Mouse (Mus musculus) midbrain, embryonic 13.5 days (tissue): ENCODE data around the gene Bmper. TPM values are rescaled to one million over a fixed set of nuclear protein-coding genes. Genes with fewer than 3 reads are reported as not detected.

Source experiments
- ATAC-seq: fragments of 200-750 bp; cut with Nextera tagmentation; 2 replicates; pipeline ENCODE4 v1.8.0; 2017; ENCODE audit warnings: mild to moderate bottlenecking, moderate TSS enrichment, moderate library complexity
- H3K27ac ChIP-seq: fragments of 300-500 bp; sonication (generic); 2 replicates; pipeline ENCODE4 v1.5.1; 2015; ENCODE audit warnings: inconsistent platforms, mild to moderate bottlenecking, moderate library complexity
- H3K27me3 ChIP-seq: fragments of 300-500 bp; sonication (generic); 2 replicates; pipeline ENCODE4 v1.6.1; 2015; ENCODE audit warnings: mild to moderate bottlenecking, inconsistent platforms
- H3K36me3 ChIP-seq: fragments of 300-500 bp; sonication (generic); 2 replicates; pipeline ENCODE4 v1.6.1; 2015; ENCODE audit warnings: mild to moderate bottlenecking, inconsistent platforms
- H3K4me1 ChIP-seq: fragments of 300-500 bp; sonication (generic); replicated peaks from 2 replicates; pipeline ENCODE4 v1.6.1; 2015; ENCODE audit warnings: inconsistent platforms
- H3K4me2 ChIP-seq: fragments of 300-500 bp; sonication (generic); replicated peaks from 2 replicates; pipeline ENCODE4 v1.6.1; 2015; ENCODE audit warnings: moderate library complexity, mild to moderate bottlenecking, inconsistent platforms
- H3K4me3 ChIP-seq: fragments of 300-500 bp; sonication (generic); replicated peaks from 2 replicates; pipeline ENCODE4 v1.5.1; 2015; ENCODE audit warnings: mild to moderate bottlenecking, inconsistent platforms
- H3K9ac ChIP-seq: fragments of 300-500 bp; sonication (generic); replicated peaks from 2 replicates; pipeline ENCODE4 v1.6.1; 2015; ENCODE audit warnings: mild to moderate bottlenecking, inconsistent platforms
- H3K9me3 ChIP-seq: fragments of 300-500 bp; sonication (generic); 2 replicates; pipeline ENCODE4 v1.6.1; 2016; ENCODE audit warnings: mild to moderate bottlenecking, inconsistent platforms
- WGBS: fragments of 180-500 bp; shearing (Covaris S2); methylation state at CpG from one replicate; pipeline ENCODE4 v1.1.7; 2015; 5-methylcytosine and 5-hydroxymethylcytosine counted together
- polyA plus RNA-seq: library from polyadenylated mRNA; unstranded; fragments of >200 nt; fragmentation: Nextera tagmentation; extraction: Ambion mirVana; gene quantifications from 2 replicates; pipeline ENCODE4 v1.2.1, GENCODE M21; 2015

The Bmper gene
- polyA plus RNA-seq, 1 experiment from 2014 or later: 3.8 TPM

GRCm38 (mm10) chr9:23352396-23352795, 129.5 kb downstream of the Bmper start:
- Histone ChIP-seq H3K4me2 (no peak overlapping the region), H3K27me3 (no peaks in the 10 kb centered on the region), H3K36me3 (no peaks in the 10 kb centered on the region), H3K4me1 (no peaks in the 10 kb centered on the region), H3K9me3 (no peaks in the 10 kb centered on the region), H3K4me3 (no peak overlapping the region), H3K9ac (no peak overlapping the region), H3K27ac (no peak overlapping the region)
- WGBS: 91% methylated on average over 2 of the region's 2 CpGs
- ATAC-seq: no peak

GRCm38 (mm10) chr9:23354201-23354820, 131.4 kb downstream of the Bmper start:
- WGBS: 79% methylated on average over 5 of the region's 5 CpGs
- H3K4me3 ChIP-seq: no peak overlapping the region
- ATAC-seq: no peak
- no peaks in the 10 kb centered on the region for H3K27me3 ChIP-seq
- H3K27ac ChIP-seq: no peak overlapping the region
- no peak overlapping the region for H3K4me2 ChIP-seq
- no peaks in the 10 kb centered on the region for H3K36me3 ChIP-seq
- H3K9me3 ChIP-seq: no peaks in the 10 kb centered on the region
- H3K9ac ChIP-seq: no peak overlapping the region
- no peaks in the 10 kb centered on the region for H3K4me1 ChIP-seq

GRCm38 (mm10) chr9:23358108-23358507, 135.2 kb downstream of the Bmper start:
- H3K9me3 ChIP-seq: 0 out of 2 replicates have a peak, but pooled peaks cover 4% of the 10 kb centered on the region
- ATAC-seq: no peak
- H3K27me3 ChIP-seq: no peaks in the 10 kb centered on the region
- no peak overlapping the region for H3K27ac ChIP-seq
- H3K4me3 ChIP-seq: no peak overlapping the region
- no peak overlapping the region for H3K4me2 ChIP-seq
- H3K9ac ChIP-seq: no peak overlapping the region
- H3K36me3 ChIP-seq: no peaks in the 10 kb centered on the region
- WGBS: 95% methylated on average over 2 of the region's 2 CpGs
- no peaks in the 10 kb centered on the region for H3K4me1 ChIP-seq

- Histone ChIP-seq H3K27me3 (no peaks in the 10 kb centered on the region), H3K4me2 (no peak overlapping the region), H3K9ac (no peak overlapping the region), H3K36me3 (no peaks in the 10 kb centered on the region), H3K9me3 (0 out of 2 replicates have a peak, but pooled peaks cover 4% of the 10 kb centered on the region), H3K27ac (no peak overlapping the region), H3K4me1 (no peaks in the 10 kb centered on the region), H3K4me3 (no peak overlapping the region)
- no peak for ATAC-seq
- 86% methylated on average over 2 of the region's 2 CpGs for WGBS
Observed at GRCm38 (mm10) chr9:23363139-23363538, 140.3 kb downstream of the Bmper start.

GRCm38 (mm10) chr9:23363540-23363939, 140.7 kb downstream of the Bmper start:
- Histone ChIP-seq H3K36me3 (no peaks in the 10 kb centered on the region), H3K4me3 (no peak overlapping the region), H3K4me1 (no peaks in the 10 kb centered on the region), H3K9me3 (0 out of 2 replicates have a peak, but pooled peaks cover 4% of the 10 kb centered on the region), H3K9ac (no peak overlapping the region), H3K27ac (no peak overlapping the region), H3K27me3 (no peaks in the 10 kb centered on the region), H3K4me2 (no peak overlapping the region)
- no peak for ATAC-seq
- WGBS: 92% methylated on average over 7 of the region's 7 CpGs

GRCm38 (mm10) chr9:23364047-23364446, 141.2 kb downstream of the Bmper start:
- 93% methylated on average over 2 of the region's 2 CpGs for WGBS
- no peak overlapping the region for H3K9ac ChIP-seq
- no peaks in the 10 kb centered on the region for H3K36me3 ChIP-seq
- no peak overlapping the region for H3K4me2 ChIP-seq
- H3K9me3 ChIP-seq: 0 out of 2 replicates have a peak, but pooled peaks cover 4% of the 10 kb centered on the region
- no peaks in the 10 kb centered on the region for H3K4me1 ChIP-seq
- H3K27ac ChIP-seq: no peak overlapping the region
- no peak overlapping the region for H3K4me3 ChIP-seq
- no peak for ATAC-seq
- H3K27me3 ChIP-seq: no peaks in the 10 kb centered on the region

GRCm38 (mm10) chr9:23368124-23368523, 145.2 kb downstream of the Bmper start:
- no peaks in the 10 kb centered on the region for H3K27me3 ChIP-seq
- no peak overlapping the region for H3K9ac ChIP-seq
- H3K4me3 ChIP-seq: no peak overlapping the region
- H3K36me3 ChIP-seq: no peaks in the 10 kb centered on the region
- no peak overlapping the region for H3K27ac ChIP-seq
- H3K4me1 ChIP-seq: no peaks in the 10 kb centered on the region
- ATAC-seq: no peak
- no peak overlapping the region for H3K4me2 ChIP-seq
- H3K9me3 ChIP-seq: no peaks in the 10 kb centered on the region

GRCm38 (mm10) chr9:23374789-23375460, 152.0 kb downstream of the Bmper start:
- no peak overlapping the region for H3K4me3 ChIP-seq
- no peak for ATAC-seq
- WGBS: 56% methylated on average over 4 of the region's 4 CpGs

GRCm38 (mm10) chr9:23377831-23378730, 155.2 kb downstream of the Bmper start:
- peak; percentile 65 for ATAC-seq
- peaks cover 37% of the 10 kb centered on the region for H3K4me1 ChIP-seq
- H3K4me3 ChIP-seq: no peak overlapping the region
- H3K27me3 ChIP-seq: no peaks in the 10 kb centered on the region
- 12% methylated on average over 5 of the region's 5 CpGs for WGBS
- H3K9ac ChIP-seq: no peak overlapping the region
- peak overlapping the region; percentile 65 for H3K27ac ChIP-seq
- H3K4me2 ChIP-seq: no peak overlapping the region; the same call in 1 of the 2 replicates
- no peaks in the 10 kb centered on the region for H3K36me3 ChIP-seq
- H3K9me3 ChIP-seq: no peaks in the 10 kb centered on the region

More at GRCm38 (mm10) chr9:23374789-23375460, 152.0 kb downstream of the Bmper start:
- Histone ChIP-seq H3K27me3 (no peaks in the 10 kb centered on the region), H3K9me3 (no peaks in the 10 kb centered on the region), H3K9ac (no peak overlapping the region), H3K36me3 (no peaks in the 10 kb centered on the region), H3K27ac (no peak overlapping the region), H3K4me1 (peaks cover 27% of the 10 kb centered on the region), H3K4me2 (no peak overlapping the region)

- H3K4me1 ChIP-seq: peaks cover 37% of the 10 kb centered on the region
- H3K27ac ChIP-seq: peak overlapping the region; percentile 75
- WGBS: 4% methylated on average over 6 of the region's 6 CpGs
- H3K9ac ChIP-seq: no peak overlapping the region
- H3K9me3 ChIP-seq: no peaks in the 10 kb centered on the region
- H3K36me3 ChIP-seq: no peaks in the 10 kb centered on the region
- no peaks in the 10 kb centered on the region for H3K27me3 ChIP-seq
- no peak overlapping the region for H3K4me3 ChIP-seq
- no peak overlapping the region; the same call in 1 of the 2 replicates for H3K4me2 ChIP-seq
- ATAC-seq: peak; percentile 92
Observed at GRCm38 (mm10) chr9:23378731-23379170, 155.9 kb downstream of the Bmper start.

GRCm38 (mm10) chr9:23380171-23380835, 157.4 kb downstream of the Bmper start:
- no peak overlapping the region for H3K4me3 ChIP-seq
- no peaks in the 10 kb centered on the region for H3K27me3 ChIP-seq
- ATAC-seq: no peak
- no peak overlapping the region; the same call in 1 of the 2 replicates for H3K27ac ChIP-seq
- no peaks in the 10 kb centered on the region for H3K36me3 ChIP-seq
- peaks cover 37% of the 10 kb centered on the region for H3K4me1 ChIP-seq
- no peak overlapping the region for H3K9ac ChIP-seq
- no peak overlapping the region for H3K4me2 ChIP-seq
- 21% methylated on average over 5 of the region's 5 CpGs for whole genome bisulfite sequencing
- no peaks in the 10 kb centered on the region for H3K9me3 ChIP-seq
